ENCODE assay signal across 14 mouse cellular contexts in genomic region chr7:34651381-34651780, GRCm38 (mm10). TPM values are rescaled to one million over a fixed set of nuclear protein-coding genes. Genes with fewer than 3 reads are reported as not detected.
DNase-seq lines count a peak whose midpoint lies in the region; ATAC-seq lines count a peak whose summit lies in the region.
"Had no signal": no experiment of that assay in that cellular context is flagged by ENCODE, and none has a peak within 500 bp of the region (broad histone marks: within the 10 kb centered on the region; RNA-seq: fewer than 3 reads in every experiment).

No protein-coding gene starts in this region.

- no peak for ATAC-seq in embryonic facial prominence, embryonic 15.5 days (ENCODE audit: insufficient number of reproducible peaks, low FRiP score, low TSS enrichment, low read depth)
- no peak for ATAC-seq in hindbrain, embryonic 14.5 days (ENCODE audit: low FRiP score)
- ATAC-seq in midbrain, embryonic 14.5 days (ENCODE audit: low FRiP score, low TSS enrichment), result no peak

- no peaks in the 10 kb centered on the region for H3K9me3 ChIP-seq in embryonic facial prominence, embryonic 10.5 days
- H3K9me3 ChIP-seq in embryonic facial prominence, embryonic 15.5 days (replicated peaks), result no peaks in the 10 kb centered on the region
- H3K9me3 ChIP-seq in hindbrain, embryonic 14.5 days (ENCODE audit: control insufficient read depth, low read length), result no peaks in the 10 kb centered on the region
- H3K9me3 ChIP-seq in midbrain, embryonic 14.5 days (ENCODE audit: control insufficient read depth, low read length), result no peaks in the 10 kb centered on the region
- H3K9me3 ChIP-seq: heart, embryonic 15.5 days had no signal

- H3K4me1 ChIP-seq in embryonic facial prominence, embryonic 10.5 days, result peaks cover 33% of the 10 kb centered on the region
- peaks cover 41% of the 10 kb centered on the region for H3K4me1 ChIP-seq in embryonic facial prominence, embryonic 15.5 days
- H3K4me1 ChIP-seq in hindbrain, embryonic 14.5 days (replicated peaks; ENCODE audit: control insufficient read depth, insufficient read depth, low read length), result peaks cover 28% of the 10 kb centered on the region
- H3K4me1 ChIP-seq in midbrain, embryonic 14.5 days (ENCODE audit: control insufficient read depth, insufficient read depth, low read length), result peaks cover 30% of the 10 kb centered on the region

- H3K4me2 ChIP-seq in embryonic facial prominence, embryonic 15.5 days (replicated peaks), result peak overlapping the region; percentile 87
- H3K4me2 ChIP-seq in hindbrain, embryonic 14.5 days (replicated peaks), result peak overlapping the region; percentile 70
- H3K4me2 ChIP-seq in midbrain, embryonic 14.5 days (ENCODE audit: low read length), result peak overlapping the region; percentile 93

- DNase-seq in embryonic facial prominence, embryonic 10.5 days (ENCODE audit: low spot score), result peak; percentile 65
- no peak for DNase-seq in hindbrain, embryonic 14.5 days (ENCODE audit: low spot score)
- DNase-seq in midbrain, embryonic 14.5 days, result no peak
- no peak for DNase-seq in right cerebral cortex, postnatal 25 days
- no peak for DNase-seq in ovary, adult 18-20 months (ENCODE audit: low spot score)
- DNase-seq in left cerebral cortex, adult 18-20 months (ENCODE audit: low spot score in 2 of 2), result no peak
- no peak for DNase-seq in kidney, adult 8-10 months
- DNase-seq: gastrocnemius, postnatal 10 days; kidney, postnatal 36 days; lung, postnatal 14 days; right cerebral cortex, postnatal 4 days; thymus, postnatal 36 days had no signal

- no peak overlapping the region for H3K9ac ChIP-seq in embryonic facial prominence, embryonic 15.5 days
- peak overlapping the region; percentile 35 for H3K9ac ChIP-seq in hindbrain, embryonic 14.5 days
- H3K9ac ChIP-seq in midbrain, embryonic 14.5 days (replicated peaks; ENCODE audit: low read length), result peak overlapping the region; percentile 45; the same call in 1 of the 2 replicates
- H3K9ac ChIP-seq: heart, embryonic 15.5 days had no signal

- 26% methylated on average over 2 of the region's 2 CpGs for WGBS in embryonic facial prominence, embryonic 10.5 days
- WGBS in embryonic facial prominence, embryonic 15.5 days, result 20% methylated on average over 2 of the region's 2 CpGs
- 31% methylated on average over 2 of the region's 2 CpGs for WGBS in hindbrain, embryonic 14.5 days
- 32% methylated on average over 2 of the region's 2 CpGs for WGBS in midbrain, embryonic 14.5 days

- no peaks in the 10 kb centered on the region for H3K27me3 ChIP-seq in embryonic facial prominence, embryonic 10.5 days (replicated peaks; ENCODE audit: low read depth, poor library complexity, severe bottlenecking)
- no peaks in the 10 kb centered on the region for H3K27me3 ChIP-seq in embryonic facial prominence, embryonic 15.5 days
- no peaks in the 10 kb centered on the region for H3K27me3 ChIP-seq in hindbrain, embryonic 14.5 days (ENCODE audit: control insufficient read depth, insufficient read depth, low read length)
- no peaks in the 10 kb centered on the region for H3K27me3 ChIP-seq in midbrain, embryonic 14.5 days (ENCODE audit: control insufficient read depth, insufficient read depth, low read length)

- H3K36me3 ChIP-seq in embryonic facial prominence, embryonic 10.5 days (replicated peaks), result peaks cover 53% of the 10 kb centered on the region
- peaks cover 30% of the 10 kb centered on the region for H3K36me3 ChIP-seq in embryonic facial prominence, embryonic 15.5 days
- H3K36me3 ChIP-seq in hindbrain, embryonic 14.5 days (replicated peaks; ENCODE audit: control insufficient read depth, insufficient read depth), result peaks cover 26% of the 10 kb centered on the region
- H3K36me3 ChIP-seq in midbrain, embryonic 14.5 days (ENCODE audit: control insufficient read depth, insufficient read depth, low read length), result peaks cover 36% of the 10 kb centered on the region

- peak overlapping the region; percentile 92 for H3K4me3 ChIP-seq in embryonic facial prominence, embryonic 10.5 days
- peak overlapping the region; percentile 58 for H3K4me3 ChIP-seq in embryonic facial prominence, embryonic 15.5 days (replicated peaks)
- H3K4me3 ChIP-seq in hindbrain, embryonic 14.5 days (replicated peaks; ENCODE audit: low read length), result peak overlapping the region; percentile 83
- peak overlapping the region; percentile 84 for H3K4me3 ChIP-seq in midbrain, embryonic 14.5 days (replicated peaks; ENCODE audit: low read depth, low read length)
- H3K4me3 ChIP-seq: heart, embryonic 15.5 days had no signal

- peak overlapping the region; percentile 100 for H3K27ac ChIP-seq in embryonic facial prominence, embryonic 10.5 days (replicated peaks)
- H3K27ac ChIP-seq in embryonic facial prominence, embryonic 15.5 days (replicated peaks), result peak overlapping the region; percentile 99
- H3K27ac ChIP-seq in hindbrain, embryonic 14.5 days, result peak overlapping the region; percentile 10; the same call in 1 of the 2 replicates
- peak overlapping the region; percentile 66 for H3K27ac ChIP-seq in midbrain, embryonic 14.5 days (replicated peaks; ENCODE audit: low read depth, low read length)
- H3K27ac ChIP-seq: heart, embryonic 15.5 days had no signal

RNA-seq across cellular contexts. Expression of gene Kctd15, which starts 5.2 kb away (rescaled TPM):
- polyA plus RNA-seq in embryonic facial prominence, embryonic 10.5 days (2016; fragmentation: Nextera tagmentation; extraction: Ambion mirVana), result 61.1 and 63.8 TPM in 2 replicates
- polyA plus RNA-seq in embryonic facial prominence, embryonic 15.5 days (2015; fragmentation: Nextera tagmentation; extraction: Ambion mirVana), result 37.7 and 39.1 TPM in 2 replicates
- polyA plus RNA-seq in hindbrain, embryonic 14.5 days (2014; fragmentation: Nextera tagmentation; extraction: Ambion mirVana), result 12.3 and 13.0 TPM in 2 replicates
- 17.5 and 29.1 TPM in 2 replicates for polyA plus RNA-seq in midbrain, embryonic 14.5 days (2014; fragmentation: Nextera tagmentation; extraction: Ambion mirVana)
- total RNA-seq in left cerebral cortex, adult 18-20 months (2021), result 10 to 100 TPM; 10.3 to 11.9 TPM

Comparison
In these comparisons a context has a peak if more than half of its experiments do, and no peak if none do; other contexts are left out.
1. H3K27ac ChIP-seq: peak in every context shown above with its lines; median percentile 100 in embryonic facial prominence, embryonic 10.5 days; 99 in embryonic facial prominence, embryonic 15.5 days; 66 in midbrain, embryonic 14.5 days; 10 in hindbrain, embryonic 14.5 days.